18 mouse cellular contexts compared by ENCODE assay signal in the genomic region with DNA sequence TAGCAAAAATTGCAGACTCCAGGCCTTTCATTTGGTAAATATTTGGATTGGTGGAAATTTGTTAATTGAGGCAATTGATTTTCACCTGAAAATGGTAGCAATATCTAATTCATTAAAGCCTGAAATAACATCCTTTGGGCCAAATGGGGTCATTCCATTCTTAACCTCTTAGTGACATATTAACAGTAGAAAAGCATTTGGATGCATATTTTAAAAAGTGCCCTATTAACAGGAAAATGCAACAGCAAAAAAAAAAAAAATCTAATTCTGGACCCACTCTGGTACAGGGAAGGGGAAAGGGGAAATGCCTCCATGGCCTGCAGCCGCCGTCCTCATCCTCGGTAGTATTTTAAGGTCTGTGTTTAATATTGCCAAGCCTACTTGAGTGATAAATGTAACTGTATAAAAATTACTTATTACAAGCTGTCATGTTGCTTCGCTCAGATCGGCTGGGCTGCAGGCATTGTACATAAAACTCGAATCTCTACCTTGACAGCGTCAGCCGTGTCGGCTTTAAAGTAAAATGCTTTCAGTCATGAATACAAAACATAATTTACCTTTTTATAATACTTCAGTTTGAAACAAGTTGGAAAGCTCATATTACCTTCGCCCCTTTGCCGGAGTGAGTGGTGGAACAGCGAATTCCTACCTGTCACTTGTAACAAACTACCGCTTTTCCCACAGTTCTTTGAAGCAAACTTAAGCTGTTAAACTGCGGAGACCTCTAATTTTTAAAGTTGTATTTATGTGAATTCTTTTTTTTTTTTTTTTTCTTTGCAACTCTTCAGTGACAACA.
DNase-seq lines count a peak whose midpoint lies in the region; ATAC-seq and TF ChIP-seq lines count a peak whose summit lies in the region.
"Had no signal": no experiment of that assay in that cellular context is flagged by ENCODE, and none has a peak within 500 bp of the region (broad histone marks: within the 10 kb centered on the region; RNA-seq: fewer than 3 reads in every experiment).

No protein-coding gene starts in this region.

- no peak overlapping the region for H3K4me3 ChIP-seq in kidney, embryonic 15.5 days (replicated peaks)
- no peak overlapping the region for H3K4me3 ChIP-seq in limb, embryonic 10.5 days
- no peak overlapping the region for H3K4me3 ChIP-seq in gastrocnemius, adult 2 months
- H3K4me3 ChIP-seq: embryonic facial prominence, embryonic 13.5 days; myocyte; neural tube, embryonic 15.5 days; stomach, embryonic 15.5 days had no signal

- 0 out of 2 replicates have a peak overlapping the region, but pooled peaks have one; percentile 48 for H3K27ac ChIP-seq in kidney, embryonic 15.5 days
- no peak overlapping the region for H3K27ac ChIP-seq in limb, embryonic 10.5 days
- no peak overlapping the region for H3K27ac ChIP-seq in gastrocnemius, adult 2 months
- H3K27ac ChIP-seq: embryonic facial prominence, embryonic 13.5 days; macrophage; neural tube, embryonic 15.5 days; stomach, embryonic 15.5 days had no signal

- WGBS in kidney, embryonic 15.5 days: 34% methylated on average over 14 of the region's 14 CpGs
- whole genome bisulfite sequencing in limb, embryonic 10.5 days: 60% methylated on average over 14 of the region's 14 CpGs

- intact Hi-C loops in gastrocnemius, adult 2 months (cut with DNase I): no loop called here

- DNase-seq in embryo, embryonic 11 days: peak; percentile 14
- DNase-seq in embryo, embryonic 9.5 days (ENCODE audit: extremely low spot score): peak; percentile 3
- peak; percentile 30 for DNase-seq in limb, embryonic 10.5 days (ENCODE audit: low spot score)
- no peak for DNase-seq in gastrocnemius, adult 2 months
- DNase-seq in thymus, postnatal 25 days: no peak
- DNase-seq: cerebellum, postnatal 10 days; forebrain, postnatal 0 days; gastrocnemius, postnatal 14 days; lung, embryonic 14.5 days had no signal

- H3K9ac ChIP-seq in kidney, embryonic 15.5 days: no peak overlapping the region
- H3K9ac ChIP-seq: embryonic facial prominence, embryonic 13.5 days; forebrain, postnatal 0 days; lung, embryonic 14.5 days; neural tube, embryonic 15.5 days; stomach, embryonic 15.5 days had no signal

- TF ChIP-seq CTCF in gastrocnemius, adult 2 months (IDR thresholded peaks at IDR 0.05): no peak

- ATAC-seq in kidney, embryonic 15.5 days (replicated peaks; ENCODE audit: low FRiP score): peak; percentile 49; the same call in 1 of the 2 replicates
- no peak for ATAC-seq in granulocyte monocyte progenitor cell, adult 5-6 weeks (replicated peaks; ENCODE audit: poor library complexity, severe bottlenecking)
- ATAC-seq: forebrain, postnatal 0 days; inflammation-experienced regulatory T-cells, adult 6 months had no signal

- 0 out of 2 replicates have a peak, but pooled peaks cover 3% of the 10 kb centered on the region for H3K4me1 ChIP-seq in kidney, embryonic 15.5 days
- H3K4me1 ChIP-seq in limb, embryonic 10.5 days: no peaks in the 10 kb centered on the region
- H3K4me1 ChIP-seq: embryonic facial prominence, embryonic 13.5 days; neural tube, embryonic 15.5 days; stomach, embryonic 15.5 days had no signal

- H3K27me3 ChIP-seq in kidney, embryonic 15.5 days: no peaks in the 10 kb centered on the region
- H3K27me3 ChIP-seq in limb, embryonic 10.5 days (ENCODE audit: low read depth, poor library complexity, severe bottlenecking): no peaks in the 10 kb centered on the region
- H3K27me3 ChIP-seq: embryonic facial prominence, embryonic 13.5 days; neural tube, embryonic 15.5 days; stomach, embryonic 15.5 days had no signal

- no peak overlapping the region for H3K4me2 ChIP-seq in kidney, embryonic 15.5 days
- H3K4me2 ChIP-seq: embryonic facial prominence, embryonic 13.5 days; liver, embryonic 11.5 days; lung, embryonic 14.5 days; neural tube, embryonic 15.5 days; stomach, embryonic 15.5 days had no signal

- H3K36me3 ChIP-seq in kidney, embryonic 15.5 days: no peaks in the 10 kb centered on the region
- no peaks in the 10 kb centered on the region for H3K36me3 ChIP-seq in limb, embryonic 10.5 days
- H3K36me3 ChIP-seq: embryonic facial prominence, embryonic 13.5 days; neural tube, embryonic 15.5 days; stomach, embryonic 15.5 days had no signal

- H3K9me3 ChIP-seq in kidney, embryonic 15.5 days (replicated peaks): no peaks in the 10 kb centered on the region
- no peaks in the 10 kb centered on the region for H3K9me3 ChIP-seq in limb, embryonic 10.5 days (replicated peaks)
- H3K9me3 ChIP-seq: embryonic facial prominence, embryonic 13.5 days; neural tube, embryonic 15.5 days; stomach, embryonic 15.5 days had no signal

Comparison
In these comparisons a context has a peak if more than half of its experiments do, and no peak if none do; other contexts are left out.
1. DNase-seq: peak in embryo, embryonic 11 days (single experiment), embryo, embryonic 9.5 days (single experiment) and limb, embryonic 10.5 days (single experiment); none in gastrocnemius, adult 2 months (single experiment) and thymus, postnatal 25 days (single experiment).